Mouse (Mus musculus) ES-CJ7 (cell line): ENCODE data around the gene Hc.
A peak's percentile ranks its signal among the peaks of the same experiment; 100 is the strongest.

Experiments
- DNase-seq: peaks from one replicate; pipeline ENCODE4 v3.0.0; 2011; ENCODE audit warnings: low read depth, low spot score

Gene Hc

GRCm38 (mm10) chr2:34956941-34957340 is 104.3 kb downstream of the Hc start:
- no peak for DNase-seq

- no peak for DNase-seq
Measured at GRCm38 (mm10) chr2:34954344-34954743, 106.9 kb downstream of the Hc start.

GRCm38 (mm10) chr2:34953547-34954116 is 107.6 kb downstream of the Hc start:
- no peak for DNase-seq

GRCm38 (mm10) chr2:34953018-34953417 is 108.2 kb downstream of the Hc start:
- DNase-seq: no peak

GRCm38 (mm10) chr2:34951469-34951868 is 109.8 kb downstream of the Hc start:
- DNase-seq: no peak

GRCm38 (mm10) chr2:34948622-34949021 is 112.6 kb downstream of the Hc start:
- DNase-seq: no peak

- peak; percentile 68 for DNase-seq
Measured at GRCm38 (mm10) chr2:34946046-34946445, 115.2 kb downstream of the Hc start.

- DNase-seq: no peak
Measured at GRCm38 (mm10) chr2:34945580-34945979, 115.7 kb downstream of the Hc start.

GRCm38 (mm10) chr2:34944761-34945160 is 116.5 kb downstream of the Hc start:
- DNase-seq: peak; percentile 76

GRCm38 (mm10) chr2:34943556-34944120 is 117.6 kb downstream of the Hc start:
- no peak for DNase-seq

- DNase-seq: no peak
Measured at GRCm38 (mm10) chr2:34941061-34941675, 120.1 kb downstream of the Hc start.

- no peak for DNase-seq
Measured at GRCm38 (mm10) chr2:34940246-34940645, 121.0 kb downstream of the Hc start.

GRCm38 (mm10) chr2:34938269-34939208 is 122.7 kb downstream of the Hc start:
- DNase-seq: no peak

- DNase-seq: peak; percentile 44
Measured at GRCm38 (mm10) chr2:34937460-34937859, 123.8 kb downstream of the Hc start.
